Mouse (Mus musculus): ENCODE measurements at regions not wholly inside any gene's neighbourhood (a gene's known extent, or its start where the extent isn't known, plus 50 kb on each side); places are given as distances from the start of the nearest gene placed in this dataset.
A peak's percentile ranks its signal among the peaks of the same experiment; 100 is the strongest.

GRCm38 (mm10) chr17:83069246-83069645, 145.8 kb upstream of the Pkdcc start:
- no peaks in the 10 kb centered on the region for H3K79me2 ChIP-seq (replicated peaks; ENCODE audit: control insufficient read depth, insufficient read depth, low read length)
- H3K36me3 ChIP-seq (ENCODE audit: control insufficient read depth, insufficient read depth, low read length): no peaks in the 10 kb centered on the region
- peaks cover 5% of the 10 kb centered on the region for H3K4me1 ChIP-seq (ENCODE audit: control insufficient read depth, insufficient read depth, low read length)
- no peaks in the 10 kb centered on the region for H3K27me3 ChIP-seq (ENCODE audit: control insufficient read depth, insufficient read depth, low read length)
- no peak overlapping the region for H3K4me3 ChIP-seq
- peak; percentile 30 to 61 for DNase-seq
- TF ChIP-seq CTCF (IDR thresholded peaks at IDR 0.05) (no peak), EP300 (IDR thresholded peaks at IDR 0.05; ENCODE audit: insufficient read depth, low read depth, low read length) (peak; percentile 61; the same call in 1 of the 2 replicates)
- no peak overlapping the region; the same call in 1 of the 2 replicates for H3K27ac ChIP-seq
- 16% methylated on average over 4 of the region's 4 CpGs for WGBS
- intact Hi-C loops (cut with DNase I): no loop called here
- no peak overlapping the region for H3K9ac ChIP-seq (ENCODE audit: low read depth, low read length)

GRCm38 (mm10) chr17:83071746-83072145, 143.3 kb upstream of the Pkdcc start:
- H3K27me3 ChIP-seq (ENCODE audit: control insufficient read depth, insufficient read depth, low read length): no peaks in the 10 kb centered on the region
- no peaks in the 10 kb centered on the region for H3K36me3 ChIP-seq (ENCODE audit: control insufficient read depth, insufficient read depth, low read length)
- no peak for DNase-seq
- H3K27ac ChIP-seq: no peak overlapping the region
- TF ChIP-seq CTCF (IDR thresholded peaks at IDR 0.05) (no peak), POLR2A (IDR thresholded peaks at IDR 0.05; ENCODE audit: insufficient read depth, low read depth, low read length) (no peak)
- no peaks in the 10 kb centered on the region for H3K79me2 ChIP-seq (replicated peaks; ENCODE audit: control insufficient read depth, insufficient read depth, low read length)
- H3K4me3 ChIP-seq: no peak overlapping the region
- H3K4me1 ChIP-seq (ENCODE audit: control insufficient read depth, insufficient read depth, low read length): peaks cover 8% of the 10 kb centered on the region
- no peak overlapping the region for H3K9ac ChIP-seq (ENCODE audit: low read depth, low read length)
- WGBS: 51% methylated on average over 6 of the region's 6 CpGs
- intact Hi-C loops (cut with DNase I): no loop called here

- Histone ChIP-seq H3K4me1 (ENCODE audit: control insufficient read depth, insufficient read depth, low read length) (peaks cover 8% of the 10 kb centered on the region), H3K9ac (ENCODE audit: low read depth, low read length) (no peak overlapping the region), H3K27me3 (ENCODE audit: control insufficient read depth, insufficient read depth, low read length) (no peaks in the 10 kb centered on the region), H3K36me3 (ENCODE audit: control insufficient read depth, insufficient read depth, low read length) (no peaks in the 10 kb centered on the region), H3K79me2 (replicated peaks; ENCODE audit: control insufficient read depth, insufficient read depth, low read length) (no peaks in the 10 kb centered on the region), H3K27ac (no peak overlapping the region), H3K4me3 (no peak overlapping the region)
- TF ChIP-seq CTCF (IDR thresholded peaks at IDR 0.05) (no peak), POLR2A (IDR thresholded peaks at IDR 0.05; ENCODE audit: insufficient read depth, low read depth, low read length) (no peak), EP300 (IDR thresholded peaks at IDR 0.05; ENCODE audit: insufficient read depth, low read depth, low read length) (no peak)
- intact Hi-C loops (cut with DNase I): no loop called here
- 19% methylated on average over 4 of the region's 4 CpGs for WGBS
- no peak for DNase-seq
These were observed 142.9 kb upstream of the Pkdcc start for GRCm38 (mm10) chr17:83072175-83072574.

GRCm38 (mm10) chr17:83074893-83075292, 140.2 kb upstream of the Pkdcc start:
- H3K4me3 ChIP-seq: no peak overlapping the region
- no peaks in the 10 kb centered on the region for H3K27me3 ChIP-seq (ENCODE audit: control insufficient read depth, insufficient read depth, low read length)
- no peaks in the 10 kb centered on the region for H3K36me3 ChIP-seq (ENCODE audit: control insufficient read depth, insufficient read depth, low read length)
- peak in 1 of 2 experiments; percentile 16 for DNase-seq
- WGBS: 37% methylated on average over 5 of the region's 5 CpGs
- H3K9ac ChIP-seq (ENCODE audit: low read depth, low read length): no peak overlapping the region
- peaks cover 4% of the 10 kb centered on the region for H3K4me1 ChIP-seq (ENCODE audit: control insufficient read depth, insufficient read depth, low read length)
- no peaks in the 10 kb centered on the region for H3K79me2 ChIP-seq (replicated peaks; ENCODE audit: control insufficient read depth, insufficient read depth, low read length)
- no peak overlapping the region for H3K27ac ChIP-seq
- TF ChIP-seq POLR2A (IDR thresholded peaks at IDR 0.05; ENCODE audit: insufficient read depth, low read depth, low read length) (no peak), EP300 (IDR thresholded peaks at IDR 0.05; ENCODE audit: insufficient read depth, low read depth, low read length) (no peak), CTCF (IDR thresholded peaks at IDR 0.05) (no peak)
- intact Hi-C loops (cut with DNase I): no loop called here

GRCm38 (mm10) chr17:83077737-83078600, 137.1 kb upstream of the Pkdcc start:
- Histone ChIP-seq H3K79me2 (replicated peaks; ENCODE audit: control insufficient read depth, insufficient read depth, low read length) (no peaks in the 10 kb centered on the region), H3K9ac (ENCODE audit: low read depth, low read length) (no peak overlapping the region), H3K36me3 (ENCODE audit: control insufficient read depth, insufficient read depth, low read length) (no peaks in the 10 kb centered on the region), H3K27me3 (ENCODE audit: control insufficient read depth, insufficient read depth, low read length) (no peaks in the 10 kb centered on the region), H3K4me1 (ENCODE audit: control insufficient read depth, insufficient read depth, low read length) (peaks cover 5% of the 10 kb centered on the region), H3K27ac (no peak overlapping the region), H3K4me3 (no peak overlapping the region)
- 55% methylated on average over 17 of the region's 17 CpGs for WGBS
- no peak for DNase-seq
- intact Hi-C loops (cut with DNase I): no loop called here
- TF ChIP-seq POLR2A (IDR thresholded peaks at IDR 0.05; ENCODE audit: insufficient read depth, low read depth, low read length): no peak
- TF ChIP-seq EP300 (IDR thresholded peaks at IDR 0.05; ENCODE audit: insufficient read depth, low read depth, low read length): no peak
- TF ChIP-seq CTCF (IDR thresholded peaks at IDR 0.05): no peak

DNA sequence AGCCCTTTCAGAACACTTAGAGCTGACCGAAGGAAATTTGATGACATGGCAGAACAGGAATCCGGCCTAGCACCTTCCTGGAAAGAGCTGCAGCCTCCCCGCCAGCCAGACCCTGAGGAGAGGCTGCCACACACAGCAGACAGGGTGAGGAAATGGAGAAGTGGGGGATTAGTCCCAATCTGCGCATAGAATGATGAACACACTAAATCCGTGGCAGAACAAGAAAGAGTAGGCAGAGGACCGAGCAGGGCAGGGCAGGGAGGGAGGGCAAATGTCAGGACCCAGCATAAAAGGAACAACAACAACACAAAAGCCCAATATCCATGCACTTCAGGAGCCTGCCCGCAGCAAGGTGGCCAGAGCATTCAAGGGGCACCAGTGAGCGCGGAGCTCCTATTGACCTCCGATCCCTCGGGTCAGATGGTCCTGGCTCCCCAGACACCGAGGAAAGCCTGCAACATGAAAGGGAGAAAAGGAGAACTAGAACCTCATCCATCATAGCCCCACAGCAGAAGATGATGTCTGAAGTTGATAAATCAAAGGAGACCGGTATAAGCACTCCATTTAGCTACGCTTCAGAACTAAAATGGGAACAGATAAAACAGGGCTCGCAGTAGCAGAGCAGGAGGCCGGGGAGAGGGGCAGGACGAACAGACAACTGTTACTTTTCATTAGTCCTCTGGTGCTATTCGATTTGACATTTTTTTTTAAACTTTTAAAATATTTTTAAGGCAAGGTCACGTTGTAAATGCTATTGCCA, 136.3 kb upstream of the Pkdcc start:
- no peak overlapping the region for H3K27ac ChIP-seq
- WGBS: 58% methylated on average over 19 of the region's 19 CpGs
- no peaks in the 10 kb centered on the region for H3K36me3 ChIP-seq (ENCODE audit: control insufficient read depth, insufficient read depth, low read length)
- peak in 1 of 2 experiments; percentile 23 for DNase-seq
- TF ChIP-seq POLR2A (IDR thresholded peaks at IDR 0.05; ENCODE audit: insufficient read depth, low read depth, low read length) (no peak), EP300 (IDR thresholded peaks at IDR 0.05; ENCODE audit: insufficient read depth, low read depth, low read length) (no peak), CTCF (IDR thresholded peaks at IDR 0.05) (no peak)
- no peaks in the 10 kb centered on the region for H3K79me2 ChIP-seq (replicated peaks; ENCODE audit: control insufficient read depth, insufficient read depth, low read length)
- no peak overlapping the region for H3K4me3 ChIP-seq
- intact Hi-C loops (cut with DNase I): no loop called here
- peaks cover 5% of the 10 kb centered on the region for H3K4me1 ChIP-seq (ENCODE audit: control insufficient read depth, insufficient read depth, low read length)
- no peak overlapping the region for H3K9ac ChIP-seq (ENCODE audit: low read depth, low read length)
- H3K27me3 ChIP-seq (ENCODE audit: control insufficient read depth, insufficient read depth, low read length): no peaks in the 10 kb centered on the region
